Mouse (Mus musculus) megakaryocyte, embryonic 14.5 days (primary cell): ENCODE data around the gene Psap.

Source experiments
- FLI1 ChIP-seq: IDR thresholded peaks from 2 replicates; pipeline ENCODE4 v1.6.1; 2012; ENCODE audit warnings: low read length, inconsistent platforms, mixed read lengths
- GATA1 ChIP-seq: IDR thresholded peaks from 3 replicates; pipeline ENCODE4 v1.6.1; 2012; ENCODE audit warnings: mixed read lengths, low read length, inconsistent platforms, borderline replicate concordance

GRCm38 (mm10) chr10:60245635-60246034 is 31.8 kb upstream of the Psap start:
- TF ChIP-seq GATA1 (no peak), FLI1 (no peak)
